Mouse (Mus musculus): ENCODE measurements around the gene Drosha. TPM values are rescaled to one million over a fixed set of nuclear protein-coding genes. Genes with fewer than 3 reads are reported as not detected.

Gene Drosha
- total RNA-seq, 2 experiments from 2014 or later = 90.7 to 91.1 TPM

DNA sequence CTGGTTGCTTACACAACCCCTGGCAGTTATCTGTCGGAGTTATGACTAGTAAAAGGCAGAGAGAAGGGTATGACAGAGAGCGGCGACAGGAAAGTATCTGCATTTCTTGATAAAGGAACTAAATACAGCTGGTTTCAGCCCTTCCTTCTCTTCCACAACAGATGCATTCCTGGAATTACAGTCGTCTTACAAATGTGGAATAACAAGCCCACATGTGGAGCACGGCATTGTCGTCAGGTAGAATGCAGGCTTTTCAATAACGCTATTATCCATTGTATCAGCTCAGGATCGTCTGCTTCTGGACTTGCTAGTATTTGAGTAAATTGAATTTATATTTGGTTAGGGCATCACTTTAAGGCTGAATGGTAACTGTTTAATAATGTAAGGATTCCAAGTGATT, 144.2 kb downstream of the Drosha start:
- no peak for DNase-seq (ENCODE audit: extremely low spot score in 1 of 2, low spot score in 2 of 2)
- no peak overlapping the region for H3K27ac ChIP-seq
- intact Hi-C loops (cut with DNase I) = no loop called here
- H3K4me3 ChIP-seq = no peak overlapping the region
- no peak for TF ChIP-seq CTCF (IDR thresholded peaks at IDR 0.05)

DNA sequence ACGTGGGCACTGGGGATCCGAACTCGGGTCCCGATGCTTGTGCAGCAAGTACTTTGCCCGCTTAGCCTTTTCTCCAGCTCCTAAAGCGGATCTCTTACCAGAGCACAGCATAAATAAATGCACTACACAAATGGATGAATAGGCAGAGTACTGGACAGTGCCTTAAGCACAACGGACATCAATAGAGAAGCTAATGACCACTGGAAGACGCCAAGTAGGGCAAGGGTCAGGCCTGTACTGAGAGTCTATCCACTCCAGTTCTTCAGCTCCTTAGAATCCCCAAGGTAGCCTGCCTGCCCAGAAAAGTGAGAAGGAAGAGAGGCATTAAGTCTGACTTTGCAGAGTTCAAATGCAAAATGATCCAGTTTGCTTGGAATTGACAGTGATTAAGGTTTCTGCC, 147.8 kb downstream of the Drosha start:
- H3K4me3 ChIP-seq = no peak overlapping the region
- no peak for DNase-seq (ENCODE audit: extremely low spot score in 1 of 2, low spot score in 2 of 2)
- no peak for TF ChIP-seq CTCF (IDR thresholded peaks at IDR 0.05)
- no peak overlapping the region for H3K27ac ChIP-seq
- intact Hi-C loops (cut with DNase I) = no loop called here

Small RNAs within 50 kb of the gene (microRNA-seq; reads per million reads assigned to microRNA genes)
- 0 reads per million in 2 experiments for gene Gm47288

Other genes starting within 250 kb of the Drosha start
- gene Pdzd2, start 84.9 kb upstream of the Drosha start, total RNA-seq (2021) = 10 to 100 TPM; 86.1 to 93.1 TPM
- gene 6030458C11Rik, start 166 bp upstream of the Drosha start, total RNA-seq (2021) = 10 to 100 TPM; 26.4 to 26.9 TPM

All from left cerebral cortex, adult 2 months (tissue).